Mouse (Mus musculus): ENCODE data around the gene Tdrkh. TPM values are rescaled to one million over a fixed set of nuclear protein-coding genes. Genes with fewer than 3 reads are reported as not detected.
A peak's percentile ranks its signal among the peaks of the same experiment; 100 is the strongest.

Tdrkh gene
- polyA plus RNA-seq, 1 experiment from 2014 or later, result 10.6 TPM

DNA sequence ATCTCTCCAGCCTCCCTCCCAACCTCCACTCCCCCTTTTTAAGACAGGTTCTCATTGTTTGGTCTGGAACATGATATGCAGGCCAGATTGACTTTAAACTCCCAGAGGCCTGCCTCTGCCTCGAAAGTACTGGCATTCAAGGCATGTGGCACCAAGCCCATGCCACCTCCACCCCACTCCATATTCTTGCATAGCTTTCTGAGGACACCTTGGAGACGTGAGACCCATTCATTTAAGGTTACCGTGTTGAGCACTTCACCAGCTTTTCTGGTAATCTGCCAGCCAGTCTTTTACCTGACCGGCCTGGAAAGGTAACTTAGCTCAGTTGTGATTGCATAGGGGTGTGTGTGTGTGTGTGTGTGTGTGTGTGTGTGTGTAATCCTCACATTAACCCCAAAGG, 7.5 kb upstream of the Tdrkh start:
- no peaks in the 10 kb centered on the region for H3K9me3 ChIP-seq (ENCODE audit: control insufficient read depth, low read depth, low read length)
- ATAC-seq (ENCODE audit: insufficient number of reproducible peaks, insufficient read depth, low FRiP score, low read depth), result no peak
- H3K4me1 ChIP-seq (ENCODE audit: control insufficient read depth, insufficient read depth, low read length), result no peaks in the 10 kb centered on the region

DNA sequence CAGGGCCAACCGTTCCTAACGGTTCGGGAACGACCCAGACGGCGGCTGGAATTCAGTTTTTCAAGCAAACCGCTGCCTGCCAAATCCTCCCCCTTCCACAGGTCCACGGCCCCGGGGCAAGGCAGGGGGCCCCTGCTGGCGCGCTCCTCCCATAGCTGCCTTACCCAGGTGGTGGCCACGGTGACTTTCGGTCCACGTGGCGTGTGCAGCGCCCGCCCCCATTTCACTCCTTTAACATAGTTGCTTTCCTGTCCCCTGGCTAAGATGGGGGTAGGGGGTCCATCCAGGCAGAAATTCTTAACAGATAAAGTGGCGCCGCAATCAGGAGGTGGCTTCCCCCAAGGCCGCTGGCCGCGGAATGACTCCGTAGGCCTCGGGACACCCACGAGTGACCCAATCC, 543 bp upstream of the Tdrkh start:
- Histone ChIP-seq H3K27ac (ENCODE audit: low read length) (no peak overlapping the region), H3K36me3 (ENCODE audit: control insufficient read depth, insufficient read depth, low read length) (no peaks in the 10 kb centered on the region), H3K4me3 (ENCODE audit: low read depth, low read length) (peak overlapping the region; percentile 43), H3K27me3 (ENCODE audit: control insufficient read depth, insufficient read depth, low read length) (no peaks in the 10 kb centered on the region), H3K9me3 (ENCODE audit: control insufficient read depth, low read depth, low read length) (no peaks in the 10 kb centered on the region), H3K9ac (replicated peaks; ENCODE audit: low read depth, low read length) (no peak overlapping the region), H3K4me1 (ENCODE audit: control insufficient read depth, insufficient read depth, low read length) (peaks cover 8% of the 10 kb centered on the region; the same call in 1 of the 2 replicates), H3K4me2 (replicated peaks; ENCODE audit: low read depth, low read length) (peak overlapping the region; percentile 80)
- ATAC-seq (ENCODE audit: insufficient number of reproducible peaks, insufficient read depth, low FRiP score, low read depth), result no peak
- WGBS, result 7% methylated on average over 25 of the region's 25 CpGs

More for the DNA sequence above, 7.5 kb upstream of the Tdrkh start:
- Histone ChIP-seq H3K9ac (replicated peaks; ENCODE audit: low read depth, low read length) (no peak overlapping the region), H3K36me3 (ENCODE audit: control insufficient read depth, insufficient read depth, low read length) (no peaks in the 10 kb centered on the region), H3K4me2 (replicated peaks; ENCODE audit: low read depth, low read length) (no peak overlapping the region), H3K27me3 (ENCODE audit: control insufficient read depth, insufficient read depth, low read length) (no peaks in the 10 kb centered on the region), H3K27ac (ENCODE audit: low read length) (no peak overlapping the region), H3K4me3 (ENCODE audit: low read depth, low read length) (no peak overlapping the region)
- 63% methylated on average over 4 of the region's 4 CpGs for WGBS

DNA sequence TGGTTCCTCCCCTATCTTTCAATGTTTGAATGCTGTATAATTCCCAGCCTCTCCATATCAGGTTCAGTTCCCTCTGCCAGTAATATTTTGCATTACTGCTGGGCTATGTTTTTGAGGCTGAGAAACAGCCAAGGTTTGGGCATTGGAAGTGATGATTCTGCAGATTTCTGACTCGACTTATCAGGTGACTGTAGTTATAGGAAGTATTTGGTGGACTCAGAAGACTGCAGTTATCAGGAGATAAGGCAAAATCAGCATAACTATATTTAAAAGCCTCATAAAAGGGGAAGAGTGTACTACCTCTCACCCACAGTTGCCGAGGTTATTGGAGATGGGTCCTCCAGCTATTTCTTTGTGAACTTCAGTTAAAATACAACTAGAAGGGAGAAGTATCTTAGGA, 17.9 kb downstream of the Tdrkh start:
- Histone ChIP-seq H3K9me3 (ENCODE audit: control insufficient read depth, low read depth, low read length) (no peaks in the 10 kb centered on the region), H3K36me3 (ENCODE audit: control insufficient read depth, insufficient read depth, low read length) (no peaks in the 10 kb centered on the region), H3K4me1 (ENCODE audit: control insufficient read depth, insufficient read depth, low read length) (no peaks in the 10 kb centered on the region), H3K27ac (ENCODE audit: low read length) (no peak overlapping the region), H3K9ac (replicated peaks; ENCODE audit: low read depth, low read length) (no peak overlapping the region), H3K4me3 (ENCODE audit: low read depth, low read length) (no peak overlapping the region), H3K27me3 (ENCODE audit: control insufficient read depth, insufficient read depth, low read length) (no peaks in the 10 kb centered on the region), H3K4me2 (replicated peaks; ENCODE audit: low read depth, low read length) (no peak overlapping the region)
- WGBS, result 76% methylated on average over 2 of the region's 2 CpGs
- no peak for ATAC-seq (ENCODE audit: insufficient number of reproducible peaks, insufficient read depth, low FRiP score, low read depth)

DNA sequence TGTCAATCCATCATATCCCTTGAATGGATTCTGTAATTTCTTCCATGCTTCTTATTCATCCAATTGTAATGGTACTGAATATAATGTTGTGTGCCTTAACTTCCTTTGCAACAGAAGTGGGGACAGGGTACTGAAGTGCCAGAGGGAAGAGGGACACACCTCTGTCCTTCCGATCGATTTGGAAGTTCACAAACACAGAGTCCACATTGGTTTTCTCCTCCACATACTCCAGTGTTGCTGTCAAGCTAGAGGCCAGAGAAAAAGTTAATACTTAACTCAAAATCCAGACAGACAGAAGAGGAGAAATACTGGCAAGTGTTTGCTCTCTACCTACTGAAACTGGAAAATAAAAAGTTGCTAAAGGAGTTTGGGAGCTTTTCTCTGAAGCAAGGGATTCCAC, 21.2 kb downstream of the Tdrkh start:
- Histone ChIP-seq H3K4me1 (ENCODE audit: control insufficient read depth, insufficient read depth, low read length) (no peaks in the 10 kb centered on the region), H3K4me3 (ENCODE audit: low read depth, low read length) (no peak overlapping the region), H3K9me3 (ENCODE audit: control insufficient read depth, low read depth, low read length) (no peaks in the 10 kb centered on the region), H3K4me2 (replicated peaks; ENCODE audit: low read depth, low read length) (no peak overlapping the region), H3K36me3 (ENCODE audit: control insufficient read depth, insufficient read depth, low read length) (no peaks in the 10 kb centered on the region), H3K27me3 (ENCODE audit: control insufficient read depth, insufficient read depth, low read length) (no peaks in the 10 kb centered on the region), H3K27ac (ENCODE audit: low read length) (no peak overlapping the region), H3K9ac (replicated peaks; ENCODE audit: low read depth, low read length) (no peak overlapping the region)
- 62% methylated on average over 2 of the region's 2 CpGs for WGBS
- ATAC-seq (ENCODE audit: insufficient number of reproducible peaks, insufficient read depth, low FRiP score, low read depth), result no peak

DNA sequence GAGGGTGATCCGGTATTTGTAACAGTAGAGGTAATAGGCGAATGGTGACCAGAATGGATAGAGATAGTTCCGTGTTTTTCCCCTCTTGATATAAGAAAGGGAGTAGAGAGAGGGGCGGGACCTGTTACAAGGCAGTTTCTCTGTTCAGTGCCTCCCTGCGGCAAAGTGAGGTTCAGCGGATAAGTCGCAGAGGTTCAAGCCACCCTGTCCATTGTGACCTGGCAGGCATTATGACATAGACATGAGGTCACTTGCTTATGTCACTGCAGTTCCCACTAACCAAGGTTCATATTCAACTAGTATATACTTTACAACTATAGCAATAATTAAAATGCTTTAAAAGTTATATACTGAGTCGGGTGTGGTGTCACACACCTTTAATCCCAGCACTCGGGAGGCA, 23.3 kb downstream of the Tdrkh start:
- ATAC-seq (ENCODE audit: insufficient number of reproducible peaks, insufficient read depth, low FRiP score, low read depth), result no peak
- H3K9ac ChIP-seq (replicated peaks; ENCODE audit: low read depth, low read length), result no peak overlapping the region
- no peak overlapping the region for H3K4me2 ChIP-seq (replicated peaks; ENCODE audit: low read depth, low read length)
- no peaks in the 10 kb centered on the region for H3K4me1 ChIP-seq (ENCODE audit: control insufficient read depth, insufficient read depth, low read length)
- 84% methylated on average over 9 of the region's 9 CpGs for WGBS
- H3K27me3 ChIP-seq (ENCODE audit: control insufficient read depth, insufficient read depth, low read length), result no peaks in the 10 kb centered on the region
- no peak overlapping the region for H3K4me3 ChIP-seq (ENCODE audit: low read depth, low read length)
- H3K9me3 ChIP-seq (ENCODE audit: control insufficient read depth, low read depth, low read length), result no peaks in the 10 kb centered on the region
- H3K36me3 ChIP-seq (ENCODE audit: control insufficient read depth, insufficient read depth, low read length), result no peaks in the 10 kb centered on the region
- H3K27ac ChIP-seq (ENCODE audit: low read length), result no peak overlapping the region

DNA sequence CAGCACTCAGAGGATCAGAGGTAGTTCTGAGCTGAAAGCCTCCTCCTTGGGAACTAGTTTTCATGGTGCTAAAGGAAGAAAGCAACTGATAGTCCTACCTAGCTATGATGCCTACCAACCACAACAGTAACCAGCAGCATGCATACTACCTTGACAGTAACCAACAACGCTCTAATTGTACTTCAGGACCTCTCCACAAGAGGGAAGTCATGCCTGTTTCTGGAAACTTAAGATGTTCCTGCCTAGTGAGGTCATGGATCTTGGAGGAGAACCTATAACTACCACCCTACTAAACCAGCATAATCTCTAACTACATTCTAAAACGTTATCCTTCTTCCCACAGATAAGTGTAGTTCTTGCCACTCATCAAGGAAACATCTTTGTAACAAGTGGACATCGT, 28.1 kb downstream of the Tdrkh start:
- Histone ChIP-seq H3K4me2 (replicated peaks; ENCODE audit: low read depth, low read length) (no peak overlapping the region), H3K27me3 (ENCODE audit: control insufficient read depth, insufficient read depth, low read length) (no peaks in the 10 kb centered on the region), H3K36me3 (ENCODE audit: control insufficient read depth, insufficient read depth, low read length) (peaks cover 12% of the 10 kb centered on the region), H3K9ac (replicated peaks; ENCODE audit: low read depth, low read length) (no peak overlapping the region), H3K4me1 (ENCODE audit: control insufficient read depth, insufficient read depth, low read length) (0 out of 2 replicates have a peak, but pooled peaks cover 5% of the 10 kb centered on the region), H3K9me3 (ENCODE audit: control insufficient read depth, low read depth, low read length) (no peaks in the 10 kb centered on the region), H3K27ac (ENCODE audit: low read length) (no peak overlapping the region), H3K4me3 (ENCODE audit: low read depth, low read length) (no peak overlapping the region)
- WGBS, result 39% methylated on average over 3 of the region's 3 CpGs
- no peak for ATAC-seq (ENCODE audit: insufficient number of reproducible peaks, insufficient read depth, low FRiP score, low read depth)

DNA sequence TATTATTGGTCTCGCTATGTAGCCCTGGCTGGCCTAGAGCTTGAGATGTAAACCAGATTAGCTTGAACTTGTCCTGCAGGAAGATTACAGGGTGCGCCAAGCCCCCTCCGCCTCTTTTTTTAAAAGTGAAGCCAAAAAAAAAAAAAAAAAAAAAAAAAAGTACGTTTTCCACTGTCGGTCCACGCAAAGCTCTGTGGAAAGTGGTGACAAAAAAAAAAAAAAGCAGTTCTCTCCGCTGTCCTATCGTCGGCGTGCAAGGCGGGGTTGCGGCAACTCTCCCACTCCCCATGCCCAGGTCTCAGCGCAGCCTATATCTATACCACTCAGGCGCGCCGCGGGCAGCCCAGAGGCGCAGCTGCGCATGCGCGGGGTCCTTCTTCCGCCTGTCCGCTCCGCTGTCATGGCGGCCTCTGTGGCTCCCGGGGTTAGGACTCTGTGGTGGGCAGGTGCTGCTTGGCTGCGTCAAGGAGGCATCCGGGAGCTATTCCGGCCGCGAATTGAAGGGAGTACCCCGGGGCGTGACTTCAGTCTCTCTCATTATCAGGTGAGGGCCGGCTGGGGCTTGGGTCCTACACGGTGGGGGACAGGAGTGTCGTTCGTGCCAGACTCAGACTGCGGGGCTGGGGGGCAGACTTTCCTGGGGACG, 30.0 kb downstream of the Tdrkh start, which contains the start of gene Mrpl9:
TSS of gene Mrpl9 (plus strand) at position 368 of the 646 bp plus-strand sequence.
- under 1% methylated on average over 39 of the region's 39 CpGs for WGBS

DNA sequence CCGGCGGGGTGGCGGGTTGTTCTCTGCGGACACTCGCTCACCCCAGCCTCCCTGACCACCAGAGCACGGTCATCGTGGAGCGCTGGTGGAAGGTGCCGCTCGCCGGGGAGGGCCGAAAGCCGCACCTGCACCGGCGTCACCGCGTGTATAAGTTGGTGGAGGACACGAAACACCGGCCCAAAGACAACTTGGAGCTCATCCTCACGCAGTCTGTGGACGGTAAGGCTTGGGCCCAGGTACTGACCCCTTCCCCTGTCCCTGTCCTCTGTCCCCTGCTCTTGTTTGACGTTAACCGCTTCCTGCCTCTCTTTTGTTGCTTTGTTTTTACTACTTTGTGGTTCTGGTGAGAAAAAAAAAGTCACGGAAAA, 30.5 kb downstream of the Tdrkh start, which contains the start of gene Oaz3:
TSS of gene Oaz3 (minus strand) at position 319 of the 368 bp plus-strand sequence.
- Histone ChIP-seq H3K36me3 (ENCODE audit: control insufficient read depth, insufficient read depth, low read length) (peaks cover 31% of the 10 kb centered on the region), H3K9me3 (ENCODE audit: control insufficient read depth, low read depth, low read length) (no peaks in the 10 kb centered on the region), H3K27ac (ENCODE audit: low read length) (peak within 1 kb of the TSS; percentile 66; the same call in 1 of the 2 replicates), H3K4me1 (ENCODE audit: control insufficient read depth, insufficient read depth, low read length) (0 out of 2 replicates have a peak, but pooled peaks cover 5% of the 10 kb centered on the region), H3K4me2 (replicated peaks; ENCODE audit: low read depth, low read length) (peak within 1 kb of the TSS; percentile 67), H3K4me3 (ENCODE audit: low read depth, low read length) (peak within 1 kb of the TSS; percentile 84), H3K9ac (replicated peaks; ENCODE audit: low read depth, low read length) (peak within 1 kb of the TSS; percentile 87), H3K27me3 (ENCODE audit: control insufficient read depth, insufficient read depth, low read length) (no peaks in the 10 kb centered on the region)
- ATAC-seq (ENCODE audit: insufficient number of reproducible peaks, insufficient read depth, low FRiP score, low read depth), result peak; percentile 48; the same call in 1 of the 2 replicates
- 2% methylated on average over 24 of the region's 24 CpGs for WGBS

More for the DNA sequence above, 30.0 kb downstream of the Tdrkh start, which contains the start of gene Mrpl9:
- peak; percentile 97 for ATAC-seq (ENCODE audit: insufficient number of reproducible peaks, insufficient read depth, low FRiP score, low read depth)
- H3K36me3 ChIP-seq (ENCODE audit: control insufficient read depth, insufficient read depth, low read length), result peaks cover 27% of the 10 kb centered on the region
- H3K9ac ChIP-seq (replicated peaks; ENCODE audit: low read depth, low read length), result peak within 1 kb of the TSS; percentile 87
- peak within 1 kb of the TSS; percentile 84 for H3K4me3 ChIP-seq (ENCODE audit: low read depth, low read length)
- H3K27ac ChIP-seq (ENCODE audit: low read length), result peak within 1 kb of the TSS; percentile 66; the same call in 1 of the 2 replicates
- 0 out of 2 replicates have a peak, but pooled peaks cover 5% of the 10 kb centered on the region for H3K4me1 ChIP-seq (ENCODE audit: control insufficient read depth, insufficient read depth, low read length)
- no peaks in the 10 kb centered on the region for H3K27me3 ChIP-seq (ENCODE audit: control insufficient read depth, insufficient read depth, low read length)
- no peaks in the 10 kb centered on the region for H3K9me3 ChIP-seq (ENCODE audit: control insufficient read depth, low read depth, low read length)
- H3K4me2 ChIP-seq (replicated peaks; ENCODE audit: low read depth, low read length), result peak within 1 kb of the TSS; percentile 67

Measured in stomach, embryonic 14.5 days (tissue).